ENCODE assay signal across 8 mouse cellular contexts in the genomic region with DNA sequence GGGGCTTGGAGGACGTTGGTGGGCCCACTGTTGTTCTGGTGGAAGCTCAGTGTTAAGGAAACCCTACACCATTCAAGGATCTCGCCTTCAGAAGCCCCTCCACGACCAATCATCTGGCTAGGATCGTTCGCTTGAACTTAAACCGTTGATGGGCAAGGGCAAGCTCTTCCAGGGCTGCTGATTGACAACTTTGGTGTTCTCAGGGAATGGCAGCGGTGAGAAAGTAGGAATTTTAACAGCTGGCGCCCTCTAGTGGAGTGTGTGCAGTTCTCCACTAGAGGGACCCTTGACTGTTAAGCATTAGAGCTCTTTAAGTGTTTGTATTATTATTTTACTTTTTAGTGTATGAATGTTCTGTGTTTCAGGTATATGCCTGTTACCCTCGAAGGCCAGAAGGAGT. TPM values are rescaled to one million over a fixed set of nuclear protein-coding genes. Genes with fewer than 3 reads are reported as not detected.
DNase-seq lines count a peak whose midpoint lies in the region; ATAC-seq and TF ChIP-seq lines count a peak whose summit lies in the region.

No protein-coding gene starts in this region.

- H3ac ChIP-seq in C2C12 (ENCODE audit: control insufficient read depth, insufficient read length, low read depth), result no peak overlapping the region

- WGBS in cerebellum, adult 2 months, result 13% methylated on average over 9 of the region's 9 CpGs
- 18% methylated on average over 9 of the region's 9 CpGs for WGBS in forebrain, postnatal 0 days
- WGBS in lung, embryonic 14.5 days, result 17% methylated on average over 9 of the region's 9 CpGs

- no peak for TF ChIP-seq POLR2A in cerebellum, adult 2 months (IDR thresholded peaks at IDR 0.05; ENCODE audit: borderline replicate concordance, insufficient read depth, low read length)

- TF ChIP-seq CTCF in cerebellum, adult 2 months (IDR thresholded peaks at IDR 0.05; ENCODE audit: borderline replicate concordance, insufficient read depth, low read depth, low read length), result peak; percentile 71; the same call in 1 of the 2 replicates
- peak; percentile 70 for TF ChIP-seq CTCF in C2C12 (IDR thresholded peaks at IDR 0.05; ENCODE audit: control insufficient read depth, insufficient read depth, insufficient read length)
- peak; percentile 93 for TF ChIP-seq CTCF in forebrain, postnatal 0 days (IDR thresholded peaks at IDR 0.05; ENCODE audit: low read depth)
- peak; percentile 87 for TF ChIP-seq CTCF in lung, embryonic 14.5 days (IDR thresholded peaks at IDR 0.05; ENCODE audit: low read depth)

- H3K4me1 ChIP-seq in cerebellum, adult 2 months (ENCODE audit: control insufficient read depth, insufficient read depth, low read length), result peaks cover 3% of the 10 kb centered on the region
- H3K4me1 ChIP-seq in forebrain, postnatal 0 days (ENCODE audit: insufficient read depth), result no peaks in the 10 kb centered on the region
- no peaks in the 10 kb centered on the region; the same call in none of the 2 replicates for H3K4me1 ChIP-seq in lung, embryonic 14.5 days (ENCODE audit: insufficient read depth)

- no peaks in the 10 kb centered on the region for H3K79me3 ChIP-seq in C2C12 (ENCODE audit: low read depth)

- DNase-seq in cerebellum, adult 2 months, result peak; percentile 61 to 62
- DNase-seq in c-Kit-negative CD71-positive TER-119-positive erythroid progenitor cells, embryonic 14.5 days (ENCODE audit: low read depth, low spot score), result peak; percentile 42
- peak; percentile 85 for DNase-seq in forebrain, postnatal 0 days
- peak; percentile 80 for DNase-seq in kidney, postnatal 10 days
- peak; percentile 91 for DNase-seq in lung, embryonic 14.5 days
- DNase-seq in retina, postnatal 7 days (ENCODE audit: low read depth, low spot score), result peak; percentile 72

- H3K9ac ChIP-seq in forebrain, postnatal 0 days, result no peak overlapping the region
- no peak overlapping the region for H3K9ac ChIP-seq in lung, embryonic 14.5 days

- H3K27me3 ChIP-seq in cerebellum, adult 2 months (ENCODE audit: control insufficient read depth, insufficient read depth, low read length), result no peaks in the 10 kb centered on the region
- H3K27me3 ChIP-seq in C2C12 (ENCODE audit: control insufficient read depth, insufficient read depth, insufficient read length), result no peaks in the 10 kb centered on the region
- H3K27me3 ChIP-seq in forebrain, postnatal 0 days (ENCODE audit: insufficient read depth, low read length), result no peaks in the 10 kb centered on the region
- no peaks in the 10 kb centered on the region for H3K27me3 ChIP-seq in lung, embryonic 14.5 days (ENCODE audit: insufficient read depth, low read length)

- no peaks in the 10 kb centered on the region for H3K79me2 ChIP-seq in C2C12 (ENCODE audit: control insufficient read depth, insufficient read depth)

- H3K4me2 ChIP-seq in forebrain, postnatal 0 days (ENCODE audit: low read depth), result no peak overlapping the region
- no peak overlapping the region for H3K4me2 ChIP-seq in lung, embryonic 14.5 days

- no peak for ATAC-seq in cerebellum, adult (ENCODE audit: insufficient number of reproducible peaks, low FRiP score, low TSS enrichment)
- peak; percentile 77; the same call in 1 of the 2 replicates for ATAC-seq in forebrain, postnatal 0 days
- no peak for ATAC-seq in lung, embryonic 14.5 days (ENCODE audit: insufficient read depth)

- H3K27ac ChIP-seq in cerebellum, adult 2 months (ENCODE audit: insufficient read depth, low read length), result no peak overlapping the region
- no peak overlapping the region for H3K27ac ChIP-seq in forebrain, postnatal 0 days (ENCODE audit: low read depth, low read length)
- no peak overlapping the region for H3K27ac ChIP-seq in lung, embryonic 14.5 days (ENCODE audit: low read depth)

- no peaks in the 10 kb centered on the region for H3K36me3 ChIP-seq in C2C12 (ENCODE audit: control insufficient read depth, insufficient read depth)
- no peaks in the 10 kb centered on the region for H3K36me3 ChIP-seq in forebrain, postnatal 0 days (ENCODE audit: insufficient read depth)
- H3K36me3 ChIP-seq in lung, embryonic 14.5 days (ENCODE audit: insufficient read depth), result no peaks in the 10 kb centered on the region

- no peak overlapping the region for H3K4me3 ChIP-seq in cerebellum, adult 2 months (replicated peaks; ENCODE audit: insufficient read depth, low read depth, low read length)
- no peak overlapping the region for H3K4me3 ChIP-seq in C2C12 (ENCODE audit: insufficient read depth, poor library complexity, severe bottlenecking)
- no peak overlapping the region for H3K4me3 ChIP-seq in forebrain, postnatal 0 days (ENCODE audit: low read depth, low read length)
- H3K4me3 ChIP-seq in lung, embryonic 14.5 days (ENCODE audit: low read depth, low read length), result no peak overlapping the region

- H3K9me3 ChIP-seq in forebrain, postnatal 0 days (ENCODE audit: low read length), result no peaks in the 10 kb centered on the region
- no peaks in the 10 kb centered on the region for H3K9me3 ChIP-seq in lung, embryonic 14.5 days (ENCODE audit: low read depth, low read length)

TF ChIP-seq in C2C12, 6 proteins besides CTCF, POLR2A, EP300 and RAD21:
- TF ChIP-seq MAX (IDR thresholded peaks at IDR 0.05) (no peak), USF1 (IDR thresholded peaks at IDR 0.05; ENCODE audit: low read depth) (no peak), CEBPB (IDR thresholded peaks at IDR 0.05; ENCODE audit: low read depth) (no peak), MYOD1 (IDR thresholded peaks at IDR 0.05; ENCODE audit: control insufficient read depth, insufficient read length, low read depth) (no peak), MYOG (IDR thresholded peaks at IDR 0.05; ENCODE audit: control insufficient read depth, extremely low read depth, insufficient read length) (no peak), FOSL1 (IDR thresholded peaks at IDR 0.05; ENCODE audit: insufficient read depth, low read length, poor library complexity, severe bottlenecking) (no peak)

RNA-seq across cellular contexts. Expression of gene Pold2, which starts 8.1 kb away (rescaled TPM):
- polyA plus RNA-seq in cerebellum, adult 2 months (2012; rRNA removed), result 47.4 and 55.0 TPM in 2 replicates
- polyA plus RNA-seq in C2C12 (2012; fragmentation: generic; extraction: Trizol), result 154 TPM
- total RNA-seq in forebrain, postnatal 0 days (2014; rRNA removed), result 20.4 and 29.0 TPM in 2 replicates
- polyA plus RNA-seq in forebrain, postnatal 0 days (2015; fragmentation: Nextera tagmentation; extraction: Ambion mirVana), result 48.0 and 51.3 TPM in 2 replicates
- 148 and 156 TPM in 2 replicates for polyA plus RNA-seq in lung, embryonic 14.5 days (2014; fragmentation: Nextera tagmentation; extraction: Ambion mirVana)

RNA-seq across cellular contexts. Expression of gene Myl7, which starts 12.4 kb away (rescaled TPM):
- polyA plus RNA-seq in cerebellum, adult 2 months (2012; rRNA removed), result not detected in 2 replicates
- not detected for polyA plus RNA-seq in C2C12 (2012; fragmentation: generic; extraction: Trizol)
- not detected in 2 replicates for total RNA-seq in forebrain, postnatal 0 days (2014; rRNA removed)
- not detected in 2 replicates for polyA plus RNA-seq in forebrain, postnatal 0 days (2015; fragmentation: Nextera tagmentation; extraction: Ambion mirVana)
- 21.4 and 344 TPM in 2 replicates for polyA plus RNA-seq in lung, embryonic 14.5 days (2014; fragmentation: Nextera tagmentation; extraction: Ambion mirVana)

RNA-seq across cellular contexts. Expression of gene Aebp1, which starts 24.4 kb away (rescaled TPM):
- polyA plus RNA-seq in cerebellum, adult 2 months (2012; rRNA removed), result 10.3 and 13.2 TPM in 2 replicates
- 121 TPM for polyA plus RNA-seq in C2C12 (2012; fragmentation: generic; extraction: Trizol)
- total RNA-seq in forebrain, postnatal 0 days (2014; rRNA removed), result 9.8 and 14.9 TPM in 2 replicates
- 15.9 and 19.8 TPM in 2 replicates for polyA plus RNA-seq in forebrain, postnatal 0 days (2015; fragmentation: Nextera tagmentation; extraction: Ambion mirVana)
- 30.8 and 32.5 TPM in 2 replicates for polyA plus RNA-seq in lung, embryonic 14.5 days (2014; fragmentation: Nextera tagmentation; extraction: Ambion mirVana)

RNA-seq across cellular contexts. Expression of gene Polm, which starts 48.4 kb away (rescaled TPM):
- polyA plus RNA-seq in cerebellum, adult 2 months (2012; rRNA removed), result 15.0 and 19.3 TPM in 2 replicates
- polyA plus RNA-seq in C2C12 (2012; fragmentation: generic; extraction: Trizol), result 6.8 TPM
- 7.5 and 9.7 TPM in 2 replicates for total RNA-seq in forebrain, postnatal 0 days (2014; rRNA removed)
- 4.6 and 6.0 TPM in 2 replicates for polyA plus RNA-seq in forebrain, postnatal 0 days (2015; fragmentation: Nextera tagmentation; extraction: Ambion mirVana)
- polyA plus RNA-seq in lung, embryonic 14.5 days (2014; fragmentation: Nextera tagmentation; extraction: Ambion mirVana), result 6.8 and 7.7 TPM in 2 replicates

Comparison
In these comparisons a context has a peak if more than half of its experiments do, and no peak if none do; other contexts are left out.
1. RNA of gene Myl7, which starts 12.4 kb away (polyA plus RNA-seq): 21.4 to 344 TPM in lung, embryonic 14.5 days; not detected in cerebellum, adult 2 months, not detected in C2C12 (single experiment) and not detected in forebrain, postnatal 0 days; every median in the first group is over 10 times any median in the second.
2. Peak in every context shown above with its lines, with median percentiles within 50 percentile points of each other: DNase-seq and CTCF ChIP-seq.